Mouse (Mus musculus): Measurements from ENCODE around the gene Hnrnpr. TPM values are rescaled to one million over a fixed set of nuclear protein-coding genes. Genes with fewer than 3 reads are reported as not detected.

Hnrnpr gene
- polyA plus RNA-seq, 1 experiment from 2014 or later = 266 TPM

DNA sequence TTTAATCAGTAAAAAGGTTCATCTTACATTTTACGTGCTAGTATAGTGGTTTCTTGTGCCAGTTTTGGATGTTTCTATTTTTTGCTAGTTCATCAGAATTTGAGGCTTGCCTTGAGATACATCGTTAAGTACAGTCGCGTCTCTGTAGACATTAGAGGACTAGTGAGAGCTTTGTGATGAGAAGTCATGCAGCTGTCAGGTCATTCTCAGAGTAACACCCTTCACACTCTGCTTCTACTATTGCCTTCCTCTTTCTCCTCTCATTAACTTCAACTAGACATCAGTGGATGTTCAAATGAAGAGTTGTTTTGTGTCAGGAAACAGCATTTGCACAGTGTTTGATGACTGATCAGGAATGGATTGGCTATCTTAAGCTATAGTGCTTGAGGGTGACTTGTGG, 1.9 kb downstream of the Hnrnpr start:
- H3K4me3 ChIP-seq (replicated peaks) = peak overlapping the region; percentile 94
- H3K9me3 ChIP-seq = no peaks in the 10 kb centered on the region
- WGBS = 22% methylated on average over 4 of the region's 4 CpGs

DNA sequence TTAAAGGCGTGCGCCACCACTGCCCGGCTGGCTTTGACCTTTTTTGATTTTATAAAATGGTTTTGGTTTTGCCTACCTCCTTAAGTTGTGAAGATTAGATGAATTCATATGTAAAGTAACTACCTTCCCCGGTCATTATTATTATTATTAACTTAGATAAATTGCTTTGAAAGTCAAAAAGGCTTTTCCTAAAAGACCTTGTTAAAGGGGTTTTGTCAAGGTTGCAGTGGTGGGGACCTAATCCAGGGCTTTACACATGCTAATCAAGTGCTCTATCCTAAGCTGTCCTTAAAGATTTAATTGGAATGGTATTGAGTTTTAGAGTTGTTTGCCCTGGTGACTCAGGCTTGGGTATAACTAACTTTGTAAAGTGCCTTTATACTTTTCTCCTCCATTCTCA, 6.9 kb downstream of the Hnrnpr start:
- no peak overlapping the region for H3K9ac ChIP-seq
- H3K36me3 ChIP-seq (replicated peaks) = peaks cover 58% of the 10 kb centered on the region

More for the DNA sequence above, 1.9 kb downstream of the Hnrnpr start:
- H3K36me3 ChIP-seq (replicated peaks) = peaks cover 12% of the 10 kb centered on the region
- H3K9ac ChIP-seq = peak overlapping the region; percentile 100
- H3K4me2 ChIP-seq = peak overlapping the region; percentile 65
- no peak overlapping the region for H3K27ac ChIP-seq
- peaks cover 38% of the 10 kb centered on the region for H3K4me1 ChIP-seq
- no peak for ATAC-seq (ENCODE audit: low FRiP score)
- H3K27me3 ChIP-seq = no peaks in the 10 kb centered on the region

DNA sequence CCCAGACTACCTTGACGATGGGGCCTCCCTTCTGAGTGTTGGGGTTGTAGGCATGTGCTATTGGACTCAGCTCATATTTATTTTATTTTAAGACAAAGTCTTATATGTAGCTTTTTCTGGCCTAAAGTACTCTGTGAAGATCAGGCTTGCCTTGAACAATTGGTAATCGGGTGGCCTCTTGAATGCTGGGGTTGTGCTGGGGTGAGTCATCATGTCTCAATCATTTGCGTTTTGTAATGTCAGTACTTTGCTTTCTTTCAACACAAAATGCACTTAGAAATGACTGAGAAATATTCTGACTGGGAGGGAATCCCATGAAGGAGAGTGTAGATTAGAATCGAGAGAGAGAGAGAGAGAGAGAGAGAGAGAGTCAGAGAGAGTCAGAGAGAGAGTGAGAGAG, 9.3 kb downstream of the Hnrnpr start:
- Histone ChIP-seq H3K4me3 (replicated peaks) (no peak overlapping the region), H3K27me3 (no peaks in the 10 kb centered on the region), H3K27ac (no peak overlapping the region), H3K4me1 (peaks cover 2% of the 10 kb centered on the region), H3K9ac (no peak overlapping the region), H3K36me3 (replicated peaks) (peaks cover 76% of the 10 kb centered on the region), H3K9me3 (no peaks in the 10 kb centered on the region), H3K4me2 (no peak overlapping the region)
- WGBS = 91% methylated on average over 4 of the region's 4 CpGs
- no peak for ATAC-seq (ENCODE audit: low FRiP score)

More for the DNA sequence above, 6.9 kb downstream of the Hnrnpr start:
- Histone ChIP-seq H3K9me3 (no peaks in the 10 kb centered on the region), H3K27ac (no peak overlapping the region), H3K4me1 (peaks cover 22% of the 10 kb centered on the region), H3K27me3 (no peaks in the 10 kb centered on the region), H3K4me3 (replicated peaks) (no peak overlapping the region), H3K4me2 (no peak overlapping the region)
- no peak for ATAC-seq (ENCODE audit: low FRiP score)
- WGBS = 53% methylated on average over 4 of the region's 4 CpGs

DNA sequence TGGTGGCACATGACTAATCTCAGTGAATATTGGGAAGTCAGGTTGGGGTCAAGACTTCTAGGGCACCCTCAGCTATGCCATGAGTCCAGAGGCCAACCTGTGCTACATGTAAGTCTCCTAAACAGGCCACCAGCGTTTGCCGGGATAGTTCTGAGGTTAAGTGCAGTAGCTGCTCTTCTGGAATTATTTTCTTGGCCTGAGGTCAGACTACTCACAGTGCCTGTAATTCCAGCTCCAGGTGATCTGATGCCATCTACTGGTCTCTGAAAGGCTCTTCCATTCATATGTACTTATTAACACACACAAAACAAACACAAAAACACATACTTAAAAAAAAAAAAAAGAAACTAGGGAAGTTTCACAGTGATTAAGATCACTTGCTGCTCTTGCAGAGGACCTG, 13.5 kb downstream of the Hnrnpr start:
- 82% methylated on average over 2 of the region's 2 CpGs for WGBS
- Histone ChIP-seq H3K27ac (no peak overlapping the region), H3K4me3 (replicated peaks) (no peak overlapping the region), H3K4me1 (no peaks in the 10 kb centered on the region), H3K4me2 (no peak overlapping the region), H3K36me3 (replicated peaks) (peaks cover 79% of the 10 kb centered on the region), H3K27me3 (no peaks in the 10 kb centered on the region), H3K9me3 (no peaks in the 10 kb centered on the region), H3K9ac (no peak overlapping the region)
- ATAC-seq (ENCODE audit: low FRiP score) = no peak

DNA sequence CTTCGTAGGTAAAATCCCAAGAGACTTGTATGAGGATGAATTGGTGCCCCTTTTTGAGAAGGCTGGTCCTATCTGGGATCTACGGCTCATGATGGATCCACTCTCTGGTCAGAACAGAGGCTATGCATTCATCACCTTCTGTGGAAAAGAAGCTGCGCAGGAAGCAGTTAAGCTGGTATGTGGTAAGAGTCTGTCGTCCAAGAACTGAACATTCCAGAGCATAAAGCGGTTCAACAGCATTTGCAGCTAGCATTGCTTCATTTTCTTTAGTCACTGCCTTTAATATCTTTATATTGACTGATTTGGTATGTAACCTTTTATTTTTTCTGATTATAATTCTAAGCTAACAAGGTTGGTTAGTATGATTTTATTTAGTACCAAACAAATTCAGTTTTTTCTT, 16.5 kb downstream of the Hnrnpr start:
- ATAC-seq (ENCODE audit: low FRiP score) = no peak
- Histone ChIP-seq H3K27me3 (no peaks in the 10 kb centered on the region), H3K4me2 (no peak overlapping the region), H3K27ac (no peak overlapping the region), H3K36me3 (replicated peaks) (peaks cover 69% of the 10 kb centered on the region), H3K9me3 (no peaks in the 10 kb centered on the region), H3K4me3 (replicated peaks) (no peak overlapping the region), H3K9ac (no peak overlapping the region), H3K4me1 (no peaks in the 10 kb centered on the region)
- WGBS = 90% methylated on average over 5 of the region's 5 CpGs

DNA sequence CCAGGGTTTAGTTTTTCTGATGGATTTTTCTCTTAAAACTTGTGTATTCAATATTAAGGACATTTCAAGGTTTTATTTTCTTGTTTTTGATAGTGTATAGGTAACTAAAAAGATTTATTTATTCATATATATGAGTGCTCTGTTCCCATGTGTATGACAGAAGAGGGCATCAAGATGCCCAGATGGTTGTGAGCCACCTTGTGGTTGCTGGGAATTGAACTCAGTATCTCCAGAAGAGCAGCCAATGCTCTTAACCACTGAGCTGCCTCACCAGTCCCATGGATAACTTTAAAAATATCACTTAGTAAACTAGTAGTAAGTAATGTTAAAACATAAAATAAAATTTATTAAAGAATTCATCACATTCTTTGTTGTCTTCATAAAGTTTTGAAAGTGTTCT, 17.4 kb downstream of the Hnrnpr start:
- no peaks in the 10 kb centered on the region for H3K27me3 ChIP-seq
- ATAC-seq (ENCODE audit: low FRiP score) = no peak
- H3K36me3 ChIP-seq (replicated peaks) = peaks cover 70% of the 10 kb centered on the region
- H3K27ac ChIP-seq = no peak overlapping the region
- no peak overlapping the region for H3K4me3 ChIP-seq (replicated peaks)
- no peak overlapping the region for H3K4me2 ChIP-seq
- no peaks in the 10 kb centered on the region for H3K4me1 ChIP-seq
- no peaks in the 10 kb centered on the region for H3K9me3 ChIP-seq
- no peak overlapping the region for H3K9ac ChIP-seq

DNA sequence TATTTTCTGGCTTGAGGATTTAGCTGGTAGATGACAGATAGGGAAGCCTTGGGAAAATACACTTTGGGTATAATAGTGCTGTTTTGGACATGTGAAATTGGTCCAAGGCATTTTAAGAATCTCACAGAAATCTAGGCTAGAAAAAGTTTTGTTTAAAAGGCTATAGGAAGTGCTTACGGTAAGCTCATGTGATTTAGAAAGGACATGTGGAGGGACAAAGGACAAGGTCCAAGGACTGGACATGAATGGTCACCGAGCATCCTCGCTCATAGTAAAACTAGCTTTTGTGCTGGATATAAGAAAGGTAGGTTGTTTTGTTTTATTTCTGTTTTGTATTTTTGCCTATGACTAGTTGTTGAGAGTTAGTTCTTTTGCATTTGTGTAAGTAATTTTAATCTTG, 21.0 kb downstream of the Hnrnpr start:
- H3K27ac ChIP-seq = no peak overlapping the region
- H3K9me3 ChIP-seq = no peaks in the 10 kb centered on the region
- H3K27me3 ChIP-seq = no peaks in the 10 kb centered on the region
- H3K9ac ChIP-seq = no peak overlapping the region
- WGBS = 96% methylated on average over 3 of the region's 3 CpGs
- no peak overlapping the region for H3K4me2 ChIP-seq
- H3K4me3 ChIP-seq (replicated peaks) = no peak overlapping the region
- peaks cover 70% of the 10 kb centered on the region for H3K36me3 ChIP-seq (replicated peaks)
- no peak for ATAC-seq (ENCODE audit: low FRiP score)
- no peaks in the 10 kb centered on the region for H3K4me1 ChIP-seq

DNA sequence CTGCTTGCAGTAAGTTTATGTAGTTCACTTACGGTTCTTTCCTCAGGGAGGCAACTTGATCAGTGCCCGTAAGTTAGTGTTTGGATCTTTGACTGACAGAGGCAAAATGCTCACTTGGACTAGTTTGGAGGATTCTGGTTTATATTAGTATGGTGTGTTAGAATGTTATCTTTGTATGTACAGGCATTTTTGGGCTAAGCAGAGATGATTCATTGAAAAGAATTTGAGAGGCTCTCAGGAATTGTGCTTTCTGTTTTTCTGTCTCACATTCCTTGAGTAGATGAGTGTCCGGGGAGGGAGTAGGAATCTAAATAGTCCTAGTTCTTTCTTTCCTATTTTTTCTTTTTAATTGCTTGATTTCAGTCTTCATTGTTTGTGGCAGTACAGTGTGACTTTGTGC, 22.4 kb downstream of the Hnrnpr start:
- Histone ChIP-seq H3K4me3 (replicated peaks) (no peak overlapping the region), H3K36me3 (replicated peaks) (peaks cover 68% of the 10 kb centered on the region), H3K9ac (no peak overlapping the region), H3K27ac (no peak overlapping the region), H3K9me3 (no peaks in the 10 kb centered on the region), H3K4me2 (no peak overlapping the region), H3K4me1 (no peaks in the 10 kb centered on the region), H3K27me3 (no peaks in the 10 kb centered on the region)
- 90% methylated on average over 3 of the region's 3 CpGs for WGBS
- no peak for ATAC-seq (ENCODE audit: low FRiP score)

DNA sequence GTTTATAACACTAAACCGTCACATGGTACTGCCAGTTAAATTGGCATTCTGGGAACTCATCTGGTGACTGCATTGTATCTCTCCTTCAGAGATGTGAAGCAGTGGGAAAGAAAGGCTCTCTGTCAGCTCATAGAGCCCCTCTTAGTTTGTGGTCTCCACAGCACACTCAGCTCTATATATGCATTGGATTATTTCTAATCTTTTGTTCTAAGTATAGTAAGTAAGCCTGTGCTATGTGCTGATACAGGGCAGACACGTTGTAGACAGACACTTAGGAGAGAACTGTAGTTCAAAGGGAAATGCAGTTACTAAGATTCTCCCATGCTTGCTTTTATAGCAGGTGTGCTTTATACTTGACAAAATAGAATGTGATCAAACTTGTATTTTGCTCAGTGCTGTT, 24.3 kb downstream of the Hnrnpr start:
- no peak overlapping the region for H3K4me2 ChIP-seq
- no peak overlapping the region for H3K27ac ChIP-seq
- H3K36me3 ChIP-seq (replicated peaks) = peaks cover 66% of the 10 kb centered on the region
- H3K9ac ChIP-seq = no peak overlapping the region
- H3K27me3 ChIP-seq = no peaks in the 10 kb centered on the region
- H3K4me3 ChIP-seq (replicated peaks) = no peak overlapping the region
- ATAC-seq (ENCODE audit: low FRiP score) = no peak
- 81% methylated on average over 2 of the region's 2 CpGs for WGBS
- no peaks in the 10 kb centered on the region for H3K4me1 ChIP-seq
- H3K9me3 ChIP-seq = no peaks in the 10 kb centered on the region

DNA sequence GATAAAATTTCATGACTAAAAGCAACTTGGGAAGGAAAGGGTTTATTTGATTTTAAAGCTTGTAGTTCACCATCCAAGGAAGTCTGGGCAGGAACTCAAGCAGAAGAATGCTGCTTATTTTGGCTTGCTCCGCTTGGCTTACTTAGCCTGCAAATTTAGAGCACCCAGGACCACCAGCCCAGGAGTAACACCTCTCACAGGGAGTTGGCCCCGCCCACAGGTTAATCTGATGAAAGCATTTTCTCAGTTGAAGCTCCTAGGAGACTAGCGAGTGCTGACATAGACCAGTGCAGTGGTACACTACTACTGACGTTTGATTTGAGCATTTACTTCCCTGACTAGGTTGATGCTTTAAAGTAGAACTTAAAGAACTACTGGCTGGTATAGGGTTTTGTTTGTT, 26.4 kb downstream of the Hnrnpr start:
- Histone ChIP-seq H3K36me3 (replicated peaks) (peaks cover 65% of the 10 kb centered on the region), H3K27ac (no peak overlapping the region), H3K4me3 (replicated peaks) (no peak overlapping the region), H3K9ac (no peak overlapping the region), H3K4me1 (no peaks in the 10 kb centered on the region), H3K4me2 (no peak overlapping the region), H3K9me3 (no peaks in the 10 kb centered on the region), H3K27me3 (no peaks in the 10 kb centered on the region)
- no peak for ATAC-seq (ENCODE audit: low FRiP score)
- 75% methylated on average over 4 of the region's 4 CpGs for WGBS

DNA sequence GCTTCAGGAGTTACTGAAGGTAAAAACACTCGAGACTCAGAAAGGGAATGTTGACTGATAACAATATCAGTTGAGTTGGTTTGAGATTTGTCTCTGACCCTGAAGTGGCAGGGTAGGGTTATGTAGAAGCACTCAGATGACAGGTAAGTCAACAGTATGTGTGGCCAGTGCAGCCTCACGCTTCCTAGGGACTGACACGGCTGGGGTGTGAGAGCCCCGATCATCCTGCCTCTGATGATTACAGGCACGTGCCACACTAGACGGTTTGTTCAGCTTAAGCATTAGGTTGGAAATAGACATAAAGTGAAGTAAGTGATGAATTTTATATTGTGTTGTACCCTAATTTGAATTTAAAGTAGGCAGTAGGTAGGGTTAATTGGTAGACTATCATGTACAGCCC, 38.9 kb downstream of the Hnrnpr start:
- Histone ChIP-seq H3K9ac (no peak overlapping the region), H3K9me3 (no peaks in the 10 kb centered on the region), H3K4me3 (replicated peaks) (no peak overlapping the region), H3K27ac (no peak overlapping the region), H3K4me2 (no peak overlapping the region), H3K4me1 (no peaks in the 10 kb centered on the region), H3K27me3 (no peaks in the 10 kb centered on the region), H3K36me3 (replicated peaks) (peaks cover 74% of the 10 kb centered on the region)
- WGBS = 96% methylated on average over 6 of the region's 6 CpGs
- no peak for ATAC-seq (ENCODE audit: low FRiP score)

DNA sequence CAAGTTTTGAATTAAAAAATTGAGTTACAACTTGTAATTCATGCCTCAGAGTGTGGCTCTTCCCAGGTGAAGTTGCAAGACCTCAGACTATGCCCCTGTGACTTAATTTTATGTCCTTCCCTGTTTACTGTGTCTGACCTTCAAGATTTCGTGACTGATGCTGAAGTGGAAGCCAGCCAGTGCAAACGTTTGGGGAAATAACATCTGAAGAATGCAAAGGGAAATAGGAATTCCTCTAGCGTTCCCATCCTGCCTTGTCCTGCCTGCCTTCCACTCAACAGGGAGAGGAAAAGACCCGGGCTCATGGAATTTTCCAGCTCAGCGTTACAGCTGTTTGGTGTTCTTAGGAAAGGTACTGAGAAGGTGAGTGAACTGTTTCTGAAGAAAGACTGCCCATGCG, 46.3 kb downstream of the Hnrnpr start:
- no peak for ATAC-seq (ENCODE audit: low FRiP score)
- Histone ChIP-seq H3K9ac (no peak overlapping the region), H3K36me3 (replicated peaks) (peaks cover 73% of the 10 kb centered on the region), H3K4me3 (replicated peaks) (no peak overlapping the region), H3K9me3 (no peaks in the 10 kb centered on the region), H3K4me1 (no peaks in the 10 kb centered on the region), H3K27me3 (no peaks in the 10 kb centered on the region), H3K4me2 (no peak overlapping the region), H3K27ac (no peak overlapping the region)
- WGBS = 87% methylated on average over 6 of the region's 6 CpGs

DNA sequence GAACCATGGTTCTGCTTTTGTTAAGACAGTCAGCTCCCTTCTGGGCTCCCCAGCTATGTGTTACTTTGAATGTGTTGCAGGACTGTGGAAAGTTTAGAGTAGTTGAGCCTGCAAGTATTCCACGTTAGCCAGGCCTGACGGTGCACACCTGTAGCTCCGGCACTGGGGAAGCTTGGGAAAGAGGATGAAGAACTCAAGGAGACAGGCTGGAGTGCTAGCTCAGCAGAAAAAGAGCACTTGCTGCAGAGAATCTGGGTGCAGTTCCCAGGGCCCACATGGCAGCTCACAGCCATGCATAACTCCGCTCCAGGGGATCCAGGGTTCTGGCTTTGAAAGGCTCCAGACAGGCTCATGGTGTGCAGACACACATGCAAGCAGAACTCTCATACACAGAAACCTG, 46.7 kb downstream of the Hnrnpr start:
- WGBS = 96% methylated on average over 4 of the region's 4 CpGs
- Histone ChIP-seq H3K4me2 (no peak overlapping the region), H3K27me3 (no peaks in the 10 kb centered on the region), H3K36me3 (replicated peaks) (peaks cover 69% of the 10 kb centered on the region), H3K4me1 (no peaks in the 10 kb centered on the region), H3K27ac (no peak overlapping the region), H3K9me3 (no peaks in the 10 kb centered on the region), H3K4me3 (replicated peaks) (no peak overlapping the region), H3K9ac (no peak overlapping the region)
- ATAC-seq (ENCODE audit: low FRiP score) = no peak

DNA sequence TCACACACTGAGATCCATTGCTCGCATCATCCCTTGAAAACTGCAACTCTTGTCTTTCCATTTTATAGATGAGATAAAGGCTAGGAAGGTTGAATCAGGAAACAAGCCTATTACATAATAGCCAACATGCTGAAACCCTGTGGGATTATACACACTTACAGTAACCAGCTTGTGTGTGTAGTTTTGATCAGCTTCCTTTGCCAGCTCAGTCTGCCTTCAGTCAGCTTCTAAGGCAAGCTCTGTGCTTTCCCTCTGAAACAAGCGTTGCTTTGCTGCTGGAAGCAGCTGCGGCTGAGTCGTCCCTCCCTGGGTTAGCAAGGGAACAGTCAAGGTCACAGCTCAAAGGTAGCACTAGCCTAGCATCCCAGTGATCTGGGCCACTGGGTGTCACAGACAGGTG, 57.1 kb downstream of the Hnrnpr start:
- H3K4me3 ChIP-seq (replicated peaks) = no peak overlapping the region
- no peak overlapping the region for H3K27ac ChIP-seq
- no peaks in the 10 kb centered on the region for H3K4me1 ChIP-seq
- H3K27me3 ChIP-seq = no peaks in the 10 kb centered on the region
- 76% methylated on average over 4 of the region's 4 CpGs for WGBS
- no peaks in the 10 kb centered on the region for H3K9me3 ChIP-seq
- no peak overlapping the region for H3K9ac ChIP-seq
- no peaks in the 10 kb centered on the region for H3K36me3 ChIP-seq (replicated peaks)
- no peak overlapping the region for H3K4me2 ChIP-seq
- no peak for ATAC-seq (ENCODE audit: low FRiP score)

Data from forebrain, embryonic 12.5 days (tissue).